Mouse (Mus musculus) gastrocnemius, adult 2 months (tissue): Measurements from ENCODE around the gene Best2. TPM values are rescaled to one million over a fixed set of nuclear protein-coding genes. Genes with fewer than 3 reads are reported as not detected.

Experiments
- DNase-seq: peaks from one replicate; pipeline ENCODE4 v3.0.0; 2022
- H3K27ac ChIP-seq: fragments of 200-600 bp; 2 replicates; pipeline ENCODE4 v1.8.1; 2022; ENCODE audit warnings: mild to moderate bottlenecking
- H3K4me3 ChIP-seq: fragments of 200-600 bp; 2 replicates; pipeline ENCODE4 v1.8.1; 2022; ENCODE audit warnings: mild to moderate bottlenecking, moderate library complexity
- CTCF ChIP-seq: fragments of 200-600 bp; IDR thresholded peaks from 2 replicates; pipeline ENCODE4 v1.8.1; 2022; ENCODE audit warnings: antibody characterized with exemption, mild to moderate bottlenecking, moderate library complexity
- intact Hi-C: fragments of 180-260 bp; cut with DNase I; formaldehyde crosslinking; loops from one replicate; pipeline ENCODE4 v1.15.1; 2025
- total RNA-seq, 2 experiments: library from RNA; stranded (reverse); gene quantifications; 2 replicates each; pipeline ENCODE4 v1.2.3; 2021

Gene Best2
- total RNA-seq, 2 experiments from 2014 or later: not detected

DNA sequence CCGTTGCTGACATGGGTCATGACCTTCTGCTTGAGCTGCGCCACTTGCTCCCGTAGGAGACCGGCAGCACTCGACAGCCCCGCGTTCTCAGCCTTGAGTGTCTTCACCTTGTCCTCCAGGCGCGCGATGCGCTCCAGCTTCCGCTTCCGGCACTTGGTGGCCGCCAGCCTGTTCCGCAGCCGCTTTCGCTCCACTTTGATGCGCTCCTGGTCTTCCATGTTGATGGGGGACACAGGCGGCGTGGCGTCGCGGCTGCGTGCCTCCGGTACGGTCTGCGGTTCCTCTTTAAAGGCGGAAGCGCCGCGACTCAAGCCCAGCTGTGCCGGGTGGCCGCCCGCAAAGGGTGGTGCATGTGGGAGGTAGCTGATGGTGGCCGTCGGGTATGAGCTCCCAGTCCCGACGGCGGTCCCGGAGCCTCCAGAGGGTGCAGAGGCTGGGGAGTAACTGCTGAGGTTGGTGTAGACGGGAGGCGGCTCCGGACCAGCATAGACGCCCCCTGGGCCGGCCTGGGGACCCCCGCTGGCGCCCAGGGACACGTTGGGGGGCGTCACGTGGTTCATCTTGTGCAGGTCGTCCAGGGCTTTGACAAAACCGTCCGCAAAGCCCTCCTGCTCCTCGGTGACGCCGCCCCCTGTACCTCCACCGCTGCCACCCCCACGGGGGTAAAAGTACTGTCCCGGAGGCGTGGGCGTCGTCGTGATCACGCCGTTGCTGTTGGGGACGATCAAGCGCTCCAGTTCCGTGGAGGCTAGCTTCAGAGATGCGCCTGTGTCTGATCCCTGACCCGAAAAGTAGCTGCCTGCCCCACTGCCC lies 36.7 kb downstream of the Best2 start:
- peak; percentile 77 for DNase-seq
- peak overlapping the region; percentile 100 for H3K27ac ChIP-seq
- H3K4me3 ChIP-seq: peak overlapping the region; percentile 89
- intact Hi-C loops: loop anchor here (5.0 to 10.0 kb wide), 3 partner anchors 95 to 313 kb away; partner anchors contain the start of genes Calr, Dhps and Ier2
- no peak for TF ChIP-seq CTCF

DNA sequence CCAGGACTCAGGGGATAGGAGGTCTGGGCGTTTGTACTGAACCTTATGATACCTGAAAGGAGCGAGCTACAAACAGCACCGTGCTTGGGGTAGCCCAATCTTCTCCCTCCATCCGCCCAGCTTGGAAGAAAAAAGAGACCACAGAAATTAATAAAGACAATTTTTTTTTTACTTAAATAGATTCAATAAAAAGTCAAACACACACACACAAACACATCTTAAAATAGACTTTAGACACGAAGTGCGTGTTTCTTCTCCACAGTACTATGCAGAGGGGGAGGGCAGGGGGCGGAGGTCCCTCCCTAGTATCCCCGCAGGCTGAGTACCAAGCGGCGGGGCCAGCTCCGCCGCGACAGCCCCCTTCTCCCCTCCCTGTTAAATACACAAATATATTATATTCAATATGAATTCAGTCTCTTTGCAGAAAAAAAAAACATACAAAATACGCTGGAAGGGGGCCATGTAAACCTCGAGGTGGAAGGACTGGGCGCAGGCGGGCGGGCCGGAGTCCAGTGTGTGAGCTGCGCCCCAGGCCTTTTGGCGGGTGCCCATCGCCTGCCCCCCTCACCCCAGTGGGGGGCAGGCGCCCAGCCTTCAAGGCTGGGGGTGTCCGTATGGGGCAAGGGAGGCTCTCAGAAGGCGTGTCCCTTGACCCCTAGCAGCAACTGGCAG lies 37.4 kb downstream of the Best2 start:
- peak overlapping the region; percentile 100 for H3K27ac ChIP-seq
- no peak for DNase-seq

GRCm38 (mm10) chr8:84976031-84976762 lies 38.1 kb downstream of the Best2 start:
- TF ChIP-seq CTCF: no peak; the same call in 1 of the 2 replicates
- Histone ChIP-seq H3K27ac (peak overlapping the region; percentile 100), H3K4me3 (peak overlapping the region; percentile 89)
- DNase-seq: peak; percentile 96
- intact Hi-C loops: loop anchor here (5.0 to 10.0 kb wide), 3 partner anchors 96 to 311 kb away; partner anchors contain the start of genes Calr, Dhps and Ier2

More for the DNA sequence above, 37.4 kb downstream of the Best2 start:
- intact Hi-C loops: loop anchor here (5.0 to 10.0 kb wide), 3 partner anchors 95 to 312 kb away; partner anchors contain the start of genes Calr, Dhps and Ier2
- no peak for TF ChIP-seq CTCF
- peak overlapping the region; percentile 89 for H3K4me3 ChIP-seq

GRCm38 (mm10) chr8:84975434-84975833 lies 38.9 kb downstream of the Best2 start:
- H3K4me3 ChIP-seq: peak overlapping the region; percentile 89
- TF ChIP-seq CTCF: peak; percentile 88
- intact Hi-C loops: loop anchor here (1.0 to 10.0 kb wide), 4 partner anchors 15 to 311 kb away; partner anchors contain the start of genes Calr, Dhps, Hook2 and Ier2
- H3K27ac ChIP-seq: peak overlapping the region; percentile 100
- DNase-seq: peak; percentile 66

GRCm38 (mm10) chr8:84974543-84975142 lies 39.7 kb downstream of the Best2 start:
- peak overlapping the region; percentile 100 for H3K27ac ChIP-seq
- DNase-seq: no peak
- TF ChIP-seq CTCF: no peak
- no peak overlapping the region for H3K4me3 ChIP-seq
- intact Hi-C loops: loop anchor here (1.0 to 10.0 kb wide), 4 partner anchors 16 to 310 kb away; partner anchors contain the start of genes Calr, Dhps, Hook2 and Ier2

GRCm38 (mm10) chr8:84973803-84974542 lies 40.4 kb downstream of the Best2 start:
- DNase-seq: peak; percentile 72
- Histone ChIP-seq H3K4me3 (no peak overlapping the region), H3K27ac (peak overlapping the region; percentile 70)
- intact Hi-C loops: loop anchor here (10.0 kb wide), 1 partner anchor 309 kb away; the partner anchor contains the start of gene Ier2
- peak; percentile 96 for TF ChIP-seq CTCF

DNA sequence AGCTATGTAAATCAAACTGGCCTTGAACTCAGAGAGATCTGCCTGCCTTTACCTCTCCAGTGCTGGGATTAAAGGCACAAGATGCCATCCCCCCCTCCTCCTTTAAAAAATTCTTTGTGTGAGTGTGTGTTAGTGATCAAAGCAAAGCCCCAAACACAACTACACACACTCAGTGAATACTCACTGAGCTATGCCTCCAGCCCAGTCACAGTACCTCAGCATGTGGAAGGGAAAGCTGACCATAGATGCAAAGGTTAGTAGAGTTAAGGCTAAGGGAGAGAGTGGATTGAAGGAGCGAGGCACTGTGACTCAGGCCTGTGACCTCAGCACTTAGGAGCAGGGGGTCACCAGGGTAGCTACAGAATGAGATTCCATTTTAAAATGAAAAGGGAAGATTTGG lies 41.3 kb downstream of the Best2 start:
- Histone ChIP-seq H3K4me3 (no peak overlapping the region), H3K27ac (peak overlapping the region; percentile 70)
- DNase-seq: no peak
- TF ChIP-seq CTCF: no peak
- intact Hi-C loops: loop anchor here (10.0 kb wide), 1 partner anchor 308 kb away; the partner anchor contains the start of gene Ier2

DNA sequence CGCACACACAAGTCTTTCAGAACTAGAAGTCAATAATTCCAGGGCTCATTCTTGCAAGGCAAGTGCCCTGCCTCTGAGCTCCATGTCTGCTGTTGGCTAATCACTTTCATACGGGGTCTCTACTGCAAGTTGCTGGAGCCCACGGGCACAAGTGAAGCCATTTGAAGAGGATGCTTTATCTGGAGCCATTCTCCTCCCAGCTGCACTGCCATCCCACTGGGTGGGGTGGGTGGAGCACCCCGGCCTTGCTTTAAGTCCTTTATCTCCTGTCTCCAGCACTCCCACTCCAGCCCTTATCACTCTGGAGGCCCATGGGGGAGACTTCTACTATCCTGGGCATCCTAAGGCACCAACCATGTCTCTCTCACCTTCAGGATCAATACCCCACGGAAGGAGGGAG lies 43.4 kb downstream of the Best2 start:
- intact Hi-C loops: loop anchor here (10.0 kb wide), 1 partner anchor 306 kb away; the partner anchor contains the start of gene Ier2
- no peak for DNase-seq
- TF ChIP-seq CTCF: no peak
- Histone ChIP-seq H3K27ac (no peak overlapping the region), H3K4me3 (peak overlapping the region; percentile 81)

DNA sequence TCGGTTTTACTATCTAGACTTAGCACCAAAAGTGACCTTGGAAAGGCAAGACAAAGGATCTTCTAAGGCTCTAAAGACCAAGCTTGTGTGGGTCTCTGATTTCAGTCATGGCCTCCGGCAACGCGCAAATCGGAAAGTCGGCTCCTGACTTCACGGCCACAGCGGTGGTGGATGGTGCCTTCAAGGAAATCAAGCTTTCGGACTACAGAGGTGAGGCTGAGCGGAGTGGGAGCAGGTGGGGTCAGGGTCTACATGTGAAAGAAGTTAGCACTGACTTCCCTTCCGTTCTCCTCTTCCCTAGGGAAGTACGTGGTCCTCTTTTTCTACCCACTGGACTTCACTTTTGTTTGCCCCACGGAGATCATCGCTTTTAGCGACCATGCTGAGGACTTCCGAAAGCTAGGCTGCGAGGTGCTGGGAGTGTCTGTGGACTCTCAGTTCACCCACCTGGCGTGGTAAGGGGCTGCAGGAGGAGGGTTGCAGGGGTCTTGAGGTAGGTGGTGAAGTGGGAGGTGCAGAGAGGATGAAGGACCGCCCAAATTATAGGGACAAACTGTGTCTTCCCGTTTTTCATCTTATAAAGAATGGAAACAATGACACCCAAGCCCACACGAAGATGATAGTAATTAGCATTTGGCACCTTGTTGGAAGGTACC lies 44.1 kb downstream of the Best2 start:
- peak overlapping the region; percentile 81 for H3K4me3 ChIP-seq
- no peak for TF ChIP-seq CTCF
- intact Hi-C loops: loop anchor here (10.0 kb wide), 1 partner anchor 305 kb away; the partner anchor contains the start of gene Ier2
- peak; percentile 30 for DNase-seq
- H3K27ac ChIP-seq: peak overlapping the region; percentile 94
